Mouse (Mus musculus) stomach, postnatal 0 days (tissue): Measurements from ENCODE around the gene Hspa13.

ENCODE experiments used
- CTCF ChIP-seq: IDR thresholded peaks from 2 replicates; pipeline ENCODE4 v1.5.1; 2016; ENCODE audit warnings: antibody characterized with exemption, low read depth, mild to moderate bottlenecking, moderate library complexity
- EP300 ChIP-seq: optimal IDR thresholded peaks from 2 replicates; pipeline ENCODE3; 2016; ENCODE audit warnings: antibody characterized with exemption

- TF ChIP-seq CTCF (no peak), EP300 (no peak)
These were observed 16.8 kb downstream of the Hspa13 start for GRCm38 (mm10) chr16:75750103-75750502.
